Mouse (Mus musculus) kidney, postnatal 10 days (tissue): ENCODE measurements around the gene C1ql3.

Experiments used
- DNase-seq: peaks from one replicate; pipeline ENCODE4 v3.0.0; 2021; ENCODE audit warnings: mixed read lengths

Gene C1ql3

DNA sequence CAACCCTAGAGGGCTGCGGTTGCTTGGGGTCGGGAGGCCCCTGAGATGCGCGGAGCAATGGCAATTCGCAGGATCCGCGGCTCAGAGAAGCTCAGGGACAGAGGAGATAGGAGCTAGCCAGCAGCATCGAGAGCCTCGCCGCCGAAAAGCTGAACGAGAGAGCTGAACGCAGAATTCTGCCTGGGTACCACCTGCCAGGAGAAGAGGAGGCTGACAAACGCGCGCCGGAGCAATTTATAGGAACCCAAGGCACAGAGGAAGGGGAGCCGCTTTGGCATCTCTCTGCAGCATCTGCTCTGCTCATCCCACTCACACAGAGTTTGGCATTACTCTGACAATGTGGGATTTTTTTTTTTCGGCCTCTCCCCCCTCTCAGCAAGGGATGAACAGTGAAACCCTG is at the start of gene C1ql3:
TSS of gene C1ql3 (minus strand) at position 335 of the 400 bp plus-strand sequence.
- peak; percentile 18 for DNase-seq

DNA sequence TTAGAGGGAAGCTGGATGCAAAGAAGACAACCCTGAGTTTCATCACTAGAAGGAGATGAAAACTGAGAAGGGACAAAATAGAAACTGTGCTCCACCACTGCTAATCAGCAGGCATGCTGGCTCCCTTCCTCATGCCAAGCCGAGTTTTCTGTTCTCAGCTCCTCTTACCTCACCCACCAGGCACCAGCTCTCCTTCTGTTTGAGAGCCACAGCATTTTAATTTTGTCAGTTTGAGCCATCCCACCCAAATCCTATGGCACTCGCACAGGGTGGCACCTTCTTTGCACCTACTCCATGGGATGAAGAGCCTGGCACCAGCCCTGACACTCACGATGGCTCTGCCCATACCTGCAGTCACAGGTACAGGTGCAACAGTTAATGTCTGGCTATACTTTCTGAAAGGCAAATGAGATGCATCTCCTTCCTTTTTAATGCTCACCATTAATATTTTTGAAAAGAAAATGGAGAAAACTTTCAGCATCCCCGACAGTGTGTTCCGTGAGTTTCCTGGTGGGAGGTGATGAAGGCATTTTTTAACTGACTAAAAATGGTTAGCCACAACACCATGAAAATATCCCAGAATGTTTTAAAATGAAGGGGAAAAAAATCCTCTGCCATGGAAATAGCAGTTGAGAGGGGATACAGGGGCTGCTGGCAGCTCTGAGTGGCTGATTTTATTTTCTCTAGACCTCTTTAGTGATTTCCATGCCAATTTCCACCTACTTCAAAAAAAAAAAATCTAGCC is 49.0 kb upstream of the C1ql3 start:
- DNase-seq: no peak

DNA sequence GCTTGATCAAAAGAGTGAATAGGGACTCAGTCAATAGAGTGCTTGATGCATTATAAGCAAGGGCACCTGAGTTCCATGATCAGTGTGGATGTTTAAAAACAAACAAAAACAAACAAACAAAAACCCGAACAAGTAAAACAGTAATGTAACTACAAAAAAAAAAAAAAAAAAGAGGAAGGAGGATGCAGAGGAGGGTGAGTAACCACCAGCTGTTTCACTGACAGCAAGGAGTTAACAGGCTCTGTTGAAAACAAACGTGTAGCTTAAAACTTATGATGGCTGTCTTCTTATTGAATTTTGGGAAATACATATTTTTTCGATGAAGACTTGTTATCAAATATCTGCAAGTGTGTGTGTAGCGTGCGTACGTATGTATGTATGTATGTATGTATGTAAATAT is 37.0 kb upstream of the C1ql3 start:
- DNase-seq: no peak

GRCm38 (mm10) chr2:13044555-13044954 is 32.9 kb upstream of the C1ql3 start:
- no peak for DNase-seq

DNA sequence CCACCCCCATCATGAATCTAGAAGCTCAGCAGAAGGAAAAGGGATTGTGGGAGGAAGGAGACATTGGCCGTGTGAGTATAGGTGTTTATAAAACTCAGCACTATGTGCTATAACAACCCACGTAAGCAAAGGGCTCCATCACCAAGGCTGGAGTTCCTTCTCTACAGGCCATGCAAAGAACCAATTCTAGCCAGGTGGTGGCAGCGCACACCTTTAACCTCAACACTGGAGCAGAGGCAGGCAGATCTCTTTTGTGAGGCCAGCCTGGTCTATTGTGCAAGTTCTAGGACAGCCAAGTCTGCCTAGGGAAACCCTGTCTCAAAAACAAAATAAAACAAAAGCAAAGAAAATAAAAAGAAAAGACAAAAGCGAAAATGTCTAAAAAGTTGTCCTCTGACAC is 28.2 kb upstream of the C1ql3 start:
- no peak for DNase-seq

- no peak for DNase-seq
Observed at GRCm38 (mm10) chr2:13038772-13039171, 27.2 kb upstream of the C1ql3 start.

DNA sequence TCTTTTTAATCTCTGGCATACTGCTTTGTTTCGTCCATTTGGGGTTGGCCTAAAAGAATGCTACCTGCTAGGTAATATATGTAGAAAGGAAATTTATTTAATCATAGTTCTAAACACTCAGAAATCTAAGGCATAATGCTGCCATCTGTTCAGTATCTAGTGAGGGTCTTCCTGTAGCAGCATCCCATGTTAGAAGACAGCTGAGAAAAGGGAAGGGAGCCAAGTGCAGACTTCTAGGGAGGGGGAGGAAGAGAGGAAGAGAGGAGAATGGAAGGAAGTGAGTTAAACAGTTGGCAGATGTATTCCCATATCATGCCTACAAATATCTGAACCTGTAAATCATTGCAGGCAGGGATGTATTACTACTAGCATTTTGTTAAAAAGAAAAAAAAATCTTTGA is 7.3 kb upstream of the C1ql3 start:
- DNase-seq: no peak

- DNase-seq: no peak
Observed at GRCm38 (mm10) chr2:13018382-13018781, 6.8 kb upstream of the C1ql3 start.

- DNase-seq: no peak
Observed at GRCm38 (mm10) chr2:13011973-13012372, 367 bp upstream of the C1ql3 start.

GRCm38 (mm10) chr2:13010460-13011341 is 905 bp downstream of the C1ql3 start:
- peak; percentile 61 for DNase-seq

- peak; percentile 18 for DNase-seq
Observed at GRCm38 (mm10) chr2:13010030-13010459, 1.6 kb downstream of the C1ql3 start.

DNA sequence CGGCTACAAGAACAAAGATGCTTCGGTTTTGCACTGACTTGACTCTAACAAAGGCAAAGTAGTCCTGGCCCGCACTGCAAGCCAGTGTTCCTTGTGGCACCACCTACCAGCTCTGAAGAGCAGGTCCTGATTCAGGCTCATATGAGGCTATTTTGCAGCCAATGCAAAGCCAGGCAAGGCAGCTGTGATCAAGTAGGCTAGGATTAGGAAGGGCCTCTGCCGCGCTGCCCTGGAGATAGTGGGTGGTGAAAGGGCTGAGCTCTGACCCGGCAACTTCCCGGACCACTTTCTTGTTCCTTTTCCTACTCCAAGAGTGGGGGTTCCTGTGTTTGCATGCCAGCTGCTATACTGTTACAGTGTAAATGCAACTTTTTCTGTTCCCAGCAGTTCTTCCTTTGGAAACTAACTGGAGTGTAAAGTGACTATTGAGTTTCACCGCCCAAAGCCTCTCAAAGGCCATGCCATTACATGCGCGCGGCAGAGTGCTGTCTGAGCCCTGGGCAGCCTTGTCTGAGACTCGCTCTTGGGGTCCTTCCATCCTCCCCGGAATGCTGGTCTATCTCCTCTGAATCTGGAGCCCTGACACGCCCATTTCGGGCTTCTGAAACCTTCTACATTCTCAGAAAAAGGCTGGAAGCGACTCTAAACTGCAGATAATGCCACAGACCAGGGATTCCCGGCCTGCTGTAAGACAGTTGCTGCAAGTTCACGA is 2.2 kb downstream of the C1ql3 start:
- peak; percentile 19 for DNase-seq

- no peak for DNase-seq
Observed at GRCm38 (mm10) chr2:13008433-13008832, 3.2 kb downstream of the C1ql3 start.

DNA sequence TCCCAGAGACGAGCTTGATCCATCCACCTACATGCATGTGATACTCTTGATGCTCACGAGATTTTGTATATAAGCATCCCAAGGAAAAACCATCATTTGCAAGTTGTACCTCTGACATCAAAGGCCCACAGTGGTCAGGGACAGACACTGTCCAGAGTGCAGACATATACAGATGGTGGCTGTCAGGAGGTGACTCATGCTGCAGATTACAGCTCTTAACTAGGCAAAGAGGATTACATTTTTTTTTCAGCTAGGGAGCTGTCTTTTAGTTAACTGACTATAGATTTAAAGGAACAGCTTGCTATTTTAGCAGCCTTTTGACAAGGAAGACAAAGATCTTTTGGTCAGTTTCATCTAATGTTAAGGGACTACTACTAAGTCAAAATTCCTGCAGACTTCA is 11.6 kb downstream of the C1ql3 start:
- no peak for DNase-seq

DNA sequence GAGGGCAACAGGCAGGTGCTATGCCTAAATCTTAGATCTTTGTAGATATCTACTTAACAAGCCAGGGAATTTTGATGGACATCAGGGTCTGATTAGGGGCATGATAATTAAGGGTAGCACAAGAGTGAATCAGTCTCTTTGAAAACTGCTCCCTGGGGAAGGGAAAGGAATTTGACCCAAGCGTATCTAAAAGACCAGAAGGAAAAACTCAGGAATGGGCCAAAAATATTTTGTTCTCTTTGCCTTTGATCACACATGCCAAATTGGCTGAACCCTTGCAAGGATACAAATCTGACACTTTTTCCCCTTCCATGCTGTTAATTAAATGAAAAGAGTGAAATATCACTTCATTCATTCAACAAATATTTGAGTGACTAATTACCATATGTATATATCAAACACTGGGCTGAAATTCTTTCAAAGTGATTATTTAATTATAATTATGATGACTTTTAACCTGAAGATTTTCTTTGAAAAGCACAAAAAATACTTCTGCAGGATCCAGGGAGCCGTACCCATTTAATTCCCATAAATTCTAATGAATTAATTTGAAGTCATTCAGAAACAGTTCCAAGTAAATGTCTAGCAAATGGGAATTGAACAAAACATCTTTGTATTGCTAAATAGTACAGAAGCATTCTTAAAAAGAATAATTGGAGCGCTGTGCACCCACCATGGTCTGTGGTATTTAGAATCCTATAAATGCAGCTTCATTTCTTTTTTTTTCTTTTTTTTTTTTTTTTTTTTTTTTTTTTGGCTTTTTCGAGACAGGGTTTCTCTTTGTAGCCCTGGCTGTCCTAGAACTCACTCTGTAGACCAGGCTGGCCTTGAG is 26.5 kb downstream of the C1ql3 start:
- peak; percentile 16 for DNase-seq

DNA sequence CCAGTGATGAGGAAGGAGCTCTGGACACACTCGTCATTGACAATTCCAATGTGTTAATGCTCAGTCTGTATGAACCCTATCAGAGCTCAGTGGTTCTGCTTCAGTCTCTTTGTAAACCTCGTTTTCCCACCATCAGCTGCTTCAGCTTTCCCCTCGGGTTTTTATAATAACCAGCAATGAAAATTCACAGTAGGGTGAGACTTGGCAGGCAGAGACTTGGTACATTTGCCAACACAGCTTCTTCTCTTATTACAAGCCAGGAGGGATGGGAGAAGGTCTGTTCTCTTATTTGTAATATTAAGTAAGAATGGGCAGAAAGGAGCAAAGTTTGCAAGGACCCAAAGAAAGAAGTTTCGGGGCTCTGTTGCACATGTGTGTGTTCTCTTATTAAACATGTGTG is 32.8 kb downstream of the C1ql3 start:
- DNase-seq: no peak

- no peak for DNase-seq
Observed at GRCm38 (mm10) chr2:12977367-12977766, 34.2 kb downstream of the C1ql3 start.

DNA sequence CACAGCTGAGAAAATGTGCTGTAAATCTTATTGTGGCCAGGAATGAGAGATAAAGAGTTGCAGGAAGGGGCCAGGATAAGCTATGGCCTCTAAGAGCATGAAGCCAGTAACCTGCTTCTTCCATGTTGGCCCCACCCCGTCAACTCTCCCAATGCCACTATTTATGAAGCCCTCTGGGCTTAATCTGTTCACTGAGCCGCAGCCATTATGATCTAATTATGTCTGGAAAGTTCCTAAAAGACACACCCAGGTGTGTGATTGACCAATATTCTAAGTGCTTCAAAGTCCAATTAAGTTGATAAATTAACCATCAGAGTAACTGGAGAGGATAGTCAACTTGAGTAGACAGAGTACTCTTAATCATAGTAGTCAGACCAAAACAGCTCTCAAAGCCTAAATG is 37.9 kb downstream of the C1ql3 start:
- DNase-seq: no peak

DNA sequence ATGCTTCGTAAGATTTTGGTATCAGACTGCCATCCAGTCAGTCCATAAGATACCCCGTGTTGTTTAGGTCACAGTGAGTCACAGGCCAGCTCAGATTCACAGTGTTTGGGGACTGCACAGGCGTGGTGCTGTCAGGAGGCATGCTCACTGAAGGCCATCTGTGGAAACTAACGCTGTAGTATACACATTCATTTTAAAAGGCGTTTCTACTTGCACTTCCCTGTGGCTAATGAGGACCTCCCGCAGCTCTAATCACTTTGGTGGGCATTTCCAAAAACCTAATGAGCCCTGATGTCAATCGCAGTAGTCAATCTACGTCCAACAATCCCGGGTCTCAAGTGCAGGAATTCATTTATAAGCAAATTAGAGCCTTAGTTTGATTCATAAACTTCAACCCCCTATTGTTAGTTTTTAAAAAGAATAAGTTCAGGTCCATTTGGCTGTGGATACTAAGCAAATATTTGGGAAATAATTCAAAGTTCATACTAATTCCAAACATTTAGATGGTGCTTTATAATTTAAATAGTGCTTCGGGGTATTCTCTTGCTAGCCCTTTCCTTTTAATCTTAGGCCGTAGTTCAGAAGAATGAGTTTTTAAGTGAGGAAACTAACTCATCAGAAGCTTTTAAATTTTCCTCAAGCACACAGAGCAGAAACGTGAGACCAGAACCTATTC is 41.4 kb downstream of the C1ql3 start:
- no peak for DNase-seq

- DNase-seq: no peak
Observed at GRCm38 (mm10) chr2:12956703-12957424, 54.7 kb downstream of the C1ql3 start.
